Mouse (Mus musculus) MEL (cell line): ENCODE measurements around the gene Epn3. TPM values are rescaled to one million over a fixed set of nuclear protein-coding genes. Genes with fewer than 3 reads are reported as not detected.

ENCODE experiments used
- DNase-seq: peaks from one replicate; pipeline ENCODE4 v3.0.0; 2011; ENCODE audit warnings: low read depth, low spot score
- H3K27ac ChIP-seq: 2 replicates; pipeline ENCODE4 v1.5.1; 2012; ENCODE audit warnings: low read depth, mild to moderate bottlenecking, control low read depth, low read length, moderate library complexity; ENCODE audit not compliant: control insufficient read depth
- H3K27me3 ChIP-seq, 2 experiments: fragments of 150-350 bp in 1 of 2; sonication (generic) in 1 of 2; 2 replicates each; pipeline ENCODE4 v1.6.1; 2012; ENCODE audit warnings: low read length in 2 of 2, mild to moderate bottlenecking in 2 of 2, improper control_type of control experiment in 1 of 2, moderate library complexity in 1 of 2; ENCODE audit not compliant: insufficient read depth in 2 of 2, control insufficient read depth in 1 of 2
- H3K36me3 ChIP-seq, 2 experiments: 2 replicates each; pipeline ENCODE4 v1.6.1; 2012 to 2014; ENCODE audit warnings: low read length in 2 of 2, improper control_type of control experiment in 1 of 2, inconsistent platforms in 1 of 2, mild to moderate bottlenecking in 1 of 2; ENCODE audit not compliant: insufficient read depth in 2 of 2, control insufficient read depth in 1 of 2
- H3K4me1 ChIP-seq, 2 experiments: fragments of 150-350 bp in 1 of 2; sonication (generic) in 1 of 2; 2 replicates each; pipeline ENCODE4 v1.6.1; 2012; ENCODE audit warnings: low read length in 2 of 2, improper control_type of control experiment in 1 of 2, mild to moderate bottlenecking in 1 of 2; ENCODE audit not compliant: insufficient read depth in 2 of 2, control insufficient read depth in 1 of 2
- H3K4me3 ChIP-seq, 2 experiments: fragments of 150-350 bp in 1 of 2; sonication (generic) in 1 of 2; 2 replicates each; pipeline ENCODE4 v1.5.1; 2012; ENCODE audit warnings: low read depth in 2 of 2, low read length in 2 of 2, mild to moderate bottlenecking in 2 of 2, moderate library complexity in 2 of 2, control low read depth in 1 of 2, improper control_type of control experiment in 1 of 2; ENCODE audit not compliant: control insufficient read depth in 1 of 2, insufficient read depth in 1 of 2
- H3K79me2 ChIP-seq: 2 replicates; pipeline ENCODE4 v1.6.1; 2012; ENCODE audit warnings: mild to moderate bottlenecking, low read length, moderate library complexity; ENCODE audit not compliant: control insufficient read depth, poor library complexity, insufficient read depth
- H3K9ac ChIP-seq: 2 replicates; pipeline ENCODE4 v1.6.1; 2012; ENCODE audit warnings: low read depth, mild to moderate bottlenecking, control low read depth, low read length, moderate library complexity; ENCODE audit not compliant: control insufficient read depth, poor library complexity, severe bottlenecking
- H3K9me3 ChIP-seq: fragments of 150-350 bp; sonication (generic); replicated peaks from 2 replicates; pipeline ENCODE4 v1.6.1; 2012; ENCODE audit warnings: mild to moderate bottlenecking, low read length, improper control_type of control experiment, moderate library complexity; ENCODE audit not compliant: insufficient read depth
- BHLHE40 ChIP-seq: IDR thresholded peaks from 2 replicates; pipeline ENCODE4 v1.6.1; 2012; ENCODE audit warnings: low read depth, mild to moderate bottlenecking, inconsistent platforms, low read length, improper control_type of control experiment, borderline replicate concordance
- CHD1 ChIP-seq: IDR thresholded peaks from 2 replicates; pipeline ENCODE4 v1.6.1; 2012; ENCODE audit warnings: low read depth, mild to moderate bottlenecking, inconsistent platforms, low read length, improper control_type of control experiment
- CHD2 ChIP-seq: IDR thresholded peaks from 2 replicates; pipeline ENCODE4 v1.6.1; 2011; ENCODE audit warnings: low read length, improper control_type of control experiment
- E2F4 ChIP-seq: IDR thresholded peaks from 2 replicates; pipeline ENCODE4 v1.6.1; 2011; ENCODE audit warnings: low read depth, low read length, improper control_type of control experiment, borderline replicate concordance
- EP300 ChIP-seq, 2 experiments: IDR thresholded peaks; 2 replicates each; pipeline ENCODE4 v1.6.1; 2011; ENCODE audit warnings: improper control_type of control experiment in 2 of 2, low read length in 2 of 2, low read depth in 1 of 2, mild to moderate bottlenecking in 1 of 2
- ETS1 ChIP-seq: IDR thresholded peaks from 2 replicates; pipeline ENCODE4 v1.6.1; 2012; ENCODE audit warnings: low read depth, mild to moderate bottlenecking, inconsistent platforms, low read length, improper control_type of control experiment, moderate library complexity
- GATA1 ChIP-seq: IDR thresholded peaks from 2 replicates; pipeline ENCODE4 v1.6.1; 2011; ENCODE audit warnings: low read depth, low read length, improper control_type of control experiment
- HCFC1 ChIP-seq: IDR thresholded peaks from 2 replicates; pipeline ENCODE4 v1.6.1; 2012; ENCODE audit warnings: low read depth, mild to moderate bottlenecking, inconsistent platforms, low read length, improper control_type of control experiment, moderate library complexity
- JUND ChIP-seq: IDR thresholded peaks from 2 replicates; pipeline ENCODE4 v1.6.1; 2011; ENCODE audit warnings: low read depth, mild to moderate bottlenecking, improper control_type of control experiment, low read length
- MEF2A ChIP-seq: IDR thresholded peaks from 2 replicates; pipeline ENCODE4 v1.6.1; 2014; ENCODE audit warnings: low read depth, mild to moderate bottlenecking, inconsistent platforms, low read length, improper control_type of control experiment; ENCODE audit not compliant: poor library complexity, insufficient replicate concordance, severe bottlenecking; ENCODE audit errors: extremely low read depth
- MXI1 ChIP-seq: IDR thresholded peaks from 2 replicates; pipeline ENCODE4 v1.6.1; 2011; ENCODE audit warnings: mild to moderate bottlenecking, low read depth, low read length, improper control_type of control experiment
- MYC ChIP-seq: IDR thresholded peaks from 2 replicates; pipeline ENCODE4 v1.6.1; 2011; ENCODE audit warnings: low read depth, mild to moderate bottlenecking, low read length, improper control_type of control experiment, moderate library complexity
- NELFE ChIP-seq: IDR thresholded peaks from 2 replicates; pipeline ENCODE4 v1.6.1; 2011; ENCODE audit warnings: low read depth, low read length, improper control_type of control experiment
- POLR2A ChIP-seq, 2 experiments: IDR thresholded peaks; 2 replicates each; pipeline ENCODE4 v1.6.1; 2011 to 2012; ENCODE audit warnings: low read length in 2 of 2, mild to moderate bottlenecking in 2 of 2, control low read depth in 1 of 2, improper control_type of control experiment in 1 of 2, low read depth in 1 of 2, moderate library complexity in 1 of 2; ENCODE audit not compliant: control insufficient read depth in 1 of 2, insufficient read depth in 1 of 2, poor library complexity in 1 of 2
- POLR2AphosphoS2 ChIP-seq: IDR thresholded peaks from 2 replicates; pipeline ENCODE4 v1.6.1; 2011; ENCODE audit warnings: low read length, improper control_type of control experiment
- RCOR1 ChIP-seq: IDR thresholded peaks from 2 replicates; pipeline ENCODE4 v1.6.1; 2012; ENCODE audit warnings: low read depth, mild to moderate bottlenecking, inconsistent platforms, low read length, improper control_type of control experiment
- SMC3 ChIP-seq: IDR thresholded peaks from 2 replicates; pipeline ENCODE4 v1.6.1; 2011; ENCODE audit warnings: low read depth, low read length, improper control_type of control experiment
- TBP ChIP-seq: IDR thresholded peaks from 2 replicates; pipeline ENCODE4 v1.8.0; 2011; ENCODE audit warnings: low read depth, low read length, improper control_type of control experiment
- TCF12 ChIP-seq: IDR thresholded peaks from 2 replicates; pipeline ENCODE4 v1.6.1; 2014; ENCODE audit warnings: low read depth, mild to moderate bottlenecking, inconsistent platforms, low read length, improper control_type of control experiment, moderate library complexity
- USF1 ChIP-seq: IDR thresholded peaks from 2 replicates; pipeline ENCODE4 v1.6.1; 2014; ENCODE audit warnings: low read depth, mild to moderate bottlenecking, inconsistent platforms, low read length, improper control_type of control experiment, moderate library complexity
- ZC3H11A ChIP-seq: IDR thresholded peaks from 2 replicates; pipeline ENCODE4 v1.6.1; 2012; ENCODE audit warnings: low read depth, mild to moderate bottlenecking, inconsistent platforms, low read length, improper control_type of control experiment
- ZKSCAN1 ChIP-seq: IDR thresholded peaks from 2 replicates; pipeline ENCODE4 v1.6.1; 2012; ENCODE audit warnings: low read depth, mild to moderate bottlenecking, inconsistent platforms, low read length, improper control_type of control experiment, moderate library complexity
- polyA plus RNA-seq, 2 experiments: library from polyadenylated mRNA; stranded (reverse) in 1 of 2; unstranded in 1 of 2; fragments of >175 nt in 1 of 2; fragments of >200 nt in 1 of 2; gene quantifications; 2 replicates each; pipeline versions ENCODE4 v1.2.1 to v1.2.4; 2012; ENCODE audit warnings: low replicate concordance in 2 of 2, low read depth in 1 of 2; ENCODE audit not compliant: insufficient read length in 2 of 2, insufficient read depth in 1 of 2, missing spikeins in 1 of 2
- total RNA-seq: library from RNA; depleted of rRNA; stranded (reverse); fragments of 300-350 nt; gene quantifications from 2 replicates; pipeline ENCODE4 v1.2.3, GENCODE M21; 2012

Epn3 gene
- total and polyA plus RNA-seq, 3 experiments: not detected

- Histone ChIP-seq H3K9ac (no peak overlapping the region), H3K27me3 (peaks cover 8 to 11% of the 10 kb centered on the region in 2 experiments; a peak in 3 of 4 replicates), H3K27ac (no peak overlapping the region), H3K36me3 (no peaks in the 10 kb centered on the region), H3K4me3 (no peak overlapping the region), H3K79me2 (no peaks in the 10 kb centered on the region), H3K4me1 (peaks cover 0 to 3% of the 10 kb centered on the region in 2 experiments; a peak in 1 of 4 replicates), H3K9me3 (no peaks in the 10 kb centered on the region)
- no peak for DNase-seq
- TF ChIP-seq TCF12: no peak
- TF ChIP-seq CHD1: no peak
- TF ChIP-seq TBP: no peak
- no peak for TF ChIP-seq ZKSCAN1
- no peak for TF ChIP-seq POLR2AphosphoS2
- no peak for TF ChIP-seq USF1
- TF ChIP-seq SMC3: no peak
- no peak for TF ChIP-seq RCOR1
- no peak for TF ChIP-seq BHLHE40
- TF ChIP-seq HCFC1: no peak
- no peak for TF ChIP-seq ETS1
- TF ChIP-seq NELFE: no peak
- no peak for TF ChIP-seq MEF2A
- no peak for TF ChIP-seq MYC
- TF ChIP-seq GATA1: no peak
- TF ChIP-seq CHD2: no peak
- TF ChIP-seq EP300 (IDR thresholded peaks at IDR 0.05; ENCODE audit: low read depth in 1 of 2, low read length in 2 of 2): no peak
- no peak for TF ChIP-seq POLR2A (IDR thresholded peaks at IDR 0.05; ENCODE audit: control insufficient read depth in 1 of 2, insufficient read depth in 1 of 2, low read depth in 1 of 2, low read length in 2 of 2, poor library complexity in 1 of 2)
- no peak for TF ChIP-seq ZC3H11A
- TF ChIP-seq JUND: no peak
Observed at GRCm38 (mm10) chr11:94451091-94451773, 48.5 kb downstream of the Epn3 start.

- peaks cover 12 to 14% of the 10 kb centered on the region in 2 experiments for H3K27me3 ChIP-seq
- no peak overlapping the region for H3K4me3 ChIP-seq
Observed at GRCm38 (mm10) chr11:94449886-94450285, 49.9 kb downstream of the Epn3 start.

More at GRCm38 (mm10) chr11:94449886-94450285, 49.9 kb downstream of the Epn3 start:
- no peaks in the 10 kb centered on the region for H3K79me2 ChIP-seq
- H3K4me1 ChIP-seq: no peaks in the 10 kb centered on the region
- no peaks in the 10 kb centered on the region for H3K36me3 ChIP-seq
- H3K9ac ChIP-seq: no peak overlapping the region
- no peak for DNase-seq
- TF ChIP-seq MXI1: no peak
- TF ChIP-seq E2F4: no peak
- no peaks in the 10 kb centered on the region for H3K9me3 ChIP-seq
- H3K27ac ChIP-seq: no peak overlapping the region
